Mouse (Mus musculus): ENCODE measurements at regions not wholly inside any gene's neighbourhood (a gene's known extent, or its start where the extent isn't known, plus 50 kb on each side); places are given as distances from the start of the nearest gene placed in this dataset.

DNA sequence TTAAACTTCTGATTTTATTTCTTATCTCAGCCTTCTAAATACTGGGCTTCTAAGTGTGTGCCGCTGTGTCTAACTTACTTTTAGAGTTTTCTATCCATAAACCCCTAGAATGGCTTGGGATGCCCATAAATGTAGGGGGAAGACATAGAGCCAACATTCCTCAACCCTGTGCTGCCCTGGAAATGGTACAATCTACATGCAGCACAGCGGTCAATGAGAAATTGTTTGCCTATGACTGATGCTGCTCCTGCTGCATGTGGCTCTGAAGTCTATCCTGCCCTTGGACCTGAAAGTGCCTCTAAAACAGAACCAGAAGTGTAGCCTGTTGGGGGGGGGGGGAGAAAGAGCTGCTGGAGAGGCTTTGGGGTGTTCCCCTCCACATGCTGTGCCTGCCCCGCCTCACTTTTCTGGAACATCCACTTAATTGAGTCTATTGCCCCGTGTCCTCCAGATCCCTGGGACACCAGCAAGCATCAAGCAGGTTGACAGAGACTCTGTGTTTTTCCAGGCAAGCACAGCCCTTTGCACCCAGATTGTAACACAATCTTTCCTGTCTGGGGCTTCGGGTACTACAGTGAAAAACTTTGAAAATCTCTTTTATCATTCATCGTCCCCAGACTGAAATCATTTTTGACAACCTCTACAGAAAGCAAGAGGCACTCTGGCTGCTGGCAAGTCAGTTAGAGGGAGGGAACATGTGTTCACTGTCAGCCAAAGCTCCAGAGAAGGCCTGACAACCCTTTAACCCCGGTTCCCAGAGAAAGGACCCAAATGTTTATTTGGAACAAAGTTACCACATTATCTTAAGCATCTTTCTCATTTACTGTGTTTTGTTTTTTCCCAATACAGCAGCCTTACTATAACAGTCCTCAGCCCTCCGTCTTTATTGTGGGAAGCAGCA is 101.4 kb upstream of the Meis1 start:
- TF ChIP-seq POLR2A (IDR thresholded peaks at IDR 0.05; ENCODE audit: extremely low read depth, insufficient read depth, low read length) (no peak), CTCF (IDR thresholded peaks at IDR 0.05; ENCODE audit: extremely low read depth, insufficient read depth, low read length) (no peak)

Data from cortical plate, adult 2 months (tissue).